17 mouse cellular contexts compared by ENCODE assay signal in the genomic region with DNA sequence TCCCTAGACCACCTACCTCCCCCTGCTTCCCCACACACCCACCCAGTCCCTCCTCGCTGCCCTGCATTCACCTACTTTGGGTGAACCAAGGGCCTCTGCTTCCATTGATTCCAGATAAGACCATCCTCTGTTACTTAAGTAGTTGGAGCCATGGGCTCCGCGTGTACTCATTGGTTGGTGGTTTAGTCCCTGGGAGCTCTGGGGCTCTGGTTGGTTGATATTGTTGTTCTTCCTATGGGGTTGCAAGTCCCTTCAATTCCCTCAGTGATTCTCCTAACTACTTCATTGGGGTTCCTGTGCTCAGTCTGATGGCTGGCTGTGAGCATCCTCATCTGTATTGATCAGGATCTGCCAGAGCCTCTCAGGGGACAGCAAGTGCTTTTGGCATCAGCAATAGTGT.
"Had no signal": no experiment of that assay in that cellular context is flagged by ENCODE, and none has a peak within 500 bp of the region (broad histone marks: within the 10 kb centered on the region; RNA-seq: fewer than 3 reads in every experiment).

No protein-coding gene starts in this region.

- H3K4me1 ChIP-seq: limb, embryonic 13.5 days; liver, embryonic 12.5 days; liver, embryonic 15.5 days; lung, embryonic 15.5 days; megakaryocyte, embryonic 14.5 days; midbrain, embryonic 10.5 days; midbrain, embryonic 13.5 days had no signal

- DNase-seq: kidney, postnatal 14 days; kidney, postnatal 4 days; liver; lung, adult 18-20 months; lung, postnatal 10 days; lung, postnatal 36 days; thymus, adult 18-20 months; thymus, postnatal 14 days; thymus, postnatal 4 days had no signal

- H3K27ac ChIP-seq: limb, embryonic 13.5 days; liver, embryonic 12.5 days; liver, embryonic 15.5 days; lung, embryonic 15.5 days; midbrain, embryonic 10.5 days; midbrain, embryonic 13.5 days had no signal

- H3K4me3 ChIP-seq: limb, embryonic 13.5 days; liver, embryonic 12.5 days; liver, embryonic 15.5 days; lung, embryonic 15.5 days; megakaryocyte, embryonic 14.5 days; midbrain, embryonic 10.5 days; midbrain, embryonic 13.5 days; myocyte had no signal

- H3K36me3 ChIP-seq: limb, embryonic 13.5 days; liver, embryonic 12.5 days; liver, embryonic 15.5 days; lung, embryonic 15.5 days; midbrain, embryonic 10.5 days; midbrain, embryonic 13.5 days had no signal

- H3K27me3 ChIP-seq: limb, embryonic 13.5 days; liver, embryonic 12.5 days; liver, embryonic 15.5 days; lung, embryonic 15.5 days; megakaryocyte, embryonic 14.5 days; midbrain, embryonic 13.5 days had no signal

- H3K9me3 ChIP-seq: limb, embryonic 13.5 days; liver, embryonic 12.5 days; liver, embryonic 15.5 days; lung, embryonic 15.5 days; megakaryocyte, embryonic 14.5 days; midbrain, embryonic 10.5 days; midbrain, embryonic 13.5 days had no signal
